Mouse (Mus musculus) liver, postnatal 0 days (tissue): ENCODE results near the gene Lyrm7. TPM values are rescaled to one million over a fixed set of nuclear protein-coding genes. Genes with fewer than 3 reads are reported as not detected.

ENCODE experiments used
- ATAC-seq: fragments of 200-750 bp; cut with Nextera tagmentation; 2 replicates; pipeline ENCODE4 v1.8.0; 2017; ENCODE audit warnings: mild to moderate bottlenecking, moderate library complexity
- DNase-seq: peaks from one replicate; pipeline ENCODE4 v3.0.0-alpha.2; 2016
- H3K27ac ChIP-seq: fragments of 300-500 bp; sonication (generic); 2 replicates; pipeline ENCODE4 v1.5.1; 2014; ENCODE audit warnings: antibody characterized with exemption, moderate library complexity, mild to moderate bottlenecking, low read depth
- H3K27me3 ChIP-seq: fragments of 300-500 bp; sonication (generic); 2 replicates; pipeline ENCODE4 v1.6.1; 2014; ENCODE audit warnings: low read length, control low read depth, mixed read lengths; ENCODE audit not compliant: insufficient read depth
- H3K36me3 ChIP-seq: fragments of 300-500 bp; sonication (generic); replicated peaks from 2 replicates; pipeline ENCODE4 v1.6.1; 2014; ENCODE audit warnings: mild to moderate bottlenecking, control low read depth, low read length, moderate library complexity, mixed read lengths; ENCODE audit not compliant: insufficient read depth
- H3K4me1 ChIP-seq: fragments of 300-500 bp; sonication (generic); 2 replicates; pipeline ENCODE4 v1.6.1; 2014; ENCODE audit warnings: antibody characterized with exemption, mild to moderate bottlenecking, control low read depth; ENCODE audit not compliant: insufficient read depth
- H3K4me2 ChIP-seq: fragments of 300-500 bp; sonication (generic); 2 replicates; pipeline ENCODE4 v1.6.1; 2014; ENCODE audit warnings: low read depth, mild to moderate bottlenecking, low read length, moderate library complexity, mixed read lengths
- H3K4me3 ChIP-seq: fragments of 300-500 bp; sonication (generic); 2 replicates; pipeline ENCODE4 v1.5.1; 2014; ENCODE audit warnings: low read depth, low read length
- H3K9ac ChIP-seq: fragments of 300-500 bp; sonication (generic); replicated peaks from 2 replicates; pipeline ENCODE4 v1.6.1; 2014; ENCODE audit warnings: mild to moderate bottlenecking, moderate library complexity
- H3K9me3 ChIP-seq: fragments of 300-500 bp; sonication (generic); 2 replicates; pipeline ENCODE4 v1.6.1; 2016; ENCODE audit warnings: mild to moderate bottlenecking, control low read depth, low read length, mixed read lengths
- CTCF ChIP-seq: sonication (generic); IDR thresholded peaks from 2 replicates; pipeline ENCODE4 v1.5.1; 2016; ENCODE audit warnings: antibody characterized with exemption, low read depth
- EP300 ChIP-seq: IDR thresholded peaks from 2 replicates; pipeline ENCODE4 v1.6.1; 2016; ENCODE audit warnings: antibody characterized with exemption, low read depth, mild to moderate bottlenecking
- WGBS: fragments of 180-500 bp; shearing (Covaris S2); extraction: QIAGEN DNeasy Blood & Tissue Kit; methylation state at CpG from one replicate; pipeline ENCODE4 v1.1.7; 2014; ENCODE audit not compliant: insufficient replicate concordance; 5-methylcytosine and 5-hydroxymethylcytosine counted together
- polyA plus RNA-seq: library from polyadenylated mRNA; unstranded; fragments of >200 nt; fragmentation: Nextera tagmentation; extraction: Ambion mirVana; gene quantifications from 2 replicates; pipeline ENCODE4 v1.2.1, GENCODE M21; 2015

Gene Lyrm7
- polyA plus RNA-seq, 1 experiment from 2014 or later, result 2.9 TPM

DNA sequence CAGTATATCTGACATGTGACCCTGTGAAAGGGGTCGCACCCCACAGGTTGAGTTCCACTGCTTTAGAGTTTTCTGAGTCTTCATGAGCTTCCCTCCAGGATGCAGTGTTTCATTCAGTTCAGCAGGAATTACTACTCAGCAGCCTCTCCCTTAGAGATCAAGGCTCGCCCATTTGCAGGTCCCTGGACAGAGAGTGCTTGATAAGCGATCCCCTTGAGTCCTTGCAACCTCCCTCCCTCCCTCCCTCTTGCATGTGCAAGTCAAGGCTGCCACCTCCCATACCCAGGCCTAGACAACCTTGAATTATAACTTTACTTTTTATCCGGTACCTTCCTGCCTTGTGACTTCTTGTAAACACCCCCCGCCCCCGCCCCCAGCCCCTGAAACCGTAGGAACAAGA, 41.2 kb downstream of the Lyrm7 start:
- DNase-seq, result no peak
- 80% methylated on average over 7 of the region's 7 CpGs for WGBS
- Histone ChIP-seq H3K9me3 (0 out of 2 replicates have a peak, but pooled peaks cover 5% of the 10 kb centered on the region), H3K36me3 (no peaks in the 10 kb centered on the region), H3K27ac (no peak overlapping the region), H3K4me2 (no peak overlapping the region), H3K9ac (no peak overlapping the region), H3K4me1 (no peaks in the 10 kb centered on the region), H3K4me3 (no peak overlapping the region), H3K27me3 (no peaks in the 10 kb centered on the region)
- TF ChIP-seq EP300, result no peak
- TF ChIP-seq CTCF, result no peak
- no peak for ATAC-seq

DNA sequence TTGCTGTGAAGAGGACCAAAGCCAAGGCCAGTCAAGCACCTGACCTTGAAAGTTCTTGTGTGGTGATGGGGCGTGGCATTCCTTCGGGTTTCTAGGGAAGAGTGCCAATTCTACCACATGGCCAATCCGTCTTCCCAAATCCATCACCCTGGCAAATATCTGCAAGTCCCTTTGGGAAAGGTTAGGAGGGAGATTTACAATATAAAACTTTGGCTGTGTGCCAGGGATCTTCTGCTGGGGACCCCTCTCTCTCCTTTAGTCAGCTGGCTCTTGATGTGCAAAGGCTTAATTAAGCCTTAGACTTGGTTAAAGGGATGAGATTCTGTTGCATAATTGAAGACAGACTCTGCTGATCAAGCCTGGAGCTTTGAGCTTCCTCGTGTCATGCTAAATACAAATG, 43.3 kb downstream of the Lyrm7 start:
- Histone ChIP-seq H3K27ac (no peak overlapping the region), H3K4me1 (no peaks in the 10 kb centered on the region), H3K36me3 (no peaks in the 10 kb centered on the region), H3K9ac (no peak overlapping the region), H3K9me3 (0 out of 2 replicates have a peak, but pooled peaks cover 2% of the 10 kb centered on the region), H3K4me2 (no peak overlapping the region), H3K27me3 (no peaks in the 10 kb centered on the region), H3K4me3 (no peak overlapping the region)
- ATAC-seq, result no peak
- WGBS, result 84% methylated on average over 4 of the region's 4 CpGs
- TF ChIP-seq CTCF (no peak), EP300 (no peak)
- DNase-seq, result no peak

DNA sequence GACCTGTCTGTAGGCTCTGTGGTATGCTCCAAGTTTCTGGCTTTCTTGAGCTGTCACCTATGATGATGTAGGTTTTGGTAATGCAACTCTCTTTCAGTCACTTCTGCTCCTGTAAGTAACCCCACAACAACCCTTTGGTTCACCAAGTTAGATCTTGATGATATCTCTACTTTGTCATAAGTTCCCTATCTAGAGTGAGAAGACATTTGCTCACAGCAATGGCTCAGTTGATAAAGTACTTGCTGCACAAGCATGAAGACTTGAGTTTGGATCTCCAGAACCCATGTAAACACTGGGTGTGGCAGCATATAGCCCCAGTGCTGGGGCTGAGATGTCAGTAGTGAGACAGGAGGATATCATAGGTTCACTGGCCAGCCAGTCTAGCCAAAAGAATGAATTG, 45.1 kb downstream of the Lyrm7 start:
- no peak for TF ChIP-seq CTCF
- TF ChIP-seq EP300, result no peak
- H3K4me1 ChIP-seq, result peaks cover 1% of the 10 kb centered on the region; the same call in 1 of the 2 replicates
- no peak overlapping the region for H3K4me2 ChIP-seq
- H3K27me3 ChIP-seq, result no peaks in the 10 kb centered on the region
- H3K9ac ChIP-seq, result no peak overlapping the region
- no peak overlapping the region for H3K27ac ChIP-seq
- 0 out of 2 replicates have a peak, but pooled peaks cover 2% of the 10 kb centered on the region for H3K9me3 ChIP-seq
- no peak overlapping the region for H3K4me3 ChIP-seq
- DNase-seq, result no peak
- ATAC-seq, result no peak
- H3K36me3 ChIP-seq, result no peaks in the 10 kb centered on the region

DNA sequence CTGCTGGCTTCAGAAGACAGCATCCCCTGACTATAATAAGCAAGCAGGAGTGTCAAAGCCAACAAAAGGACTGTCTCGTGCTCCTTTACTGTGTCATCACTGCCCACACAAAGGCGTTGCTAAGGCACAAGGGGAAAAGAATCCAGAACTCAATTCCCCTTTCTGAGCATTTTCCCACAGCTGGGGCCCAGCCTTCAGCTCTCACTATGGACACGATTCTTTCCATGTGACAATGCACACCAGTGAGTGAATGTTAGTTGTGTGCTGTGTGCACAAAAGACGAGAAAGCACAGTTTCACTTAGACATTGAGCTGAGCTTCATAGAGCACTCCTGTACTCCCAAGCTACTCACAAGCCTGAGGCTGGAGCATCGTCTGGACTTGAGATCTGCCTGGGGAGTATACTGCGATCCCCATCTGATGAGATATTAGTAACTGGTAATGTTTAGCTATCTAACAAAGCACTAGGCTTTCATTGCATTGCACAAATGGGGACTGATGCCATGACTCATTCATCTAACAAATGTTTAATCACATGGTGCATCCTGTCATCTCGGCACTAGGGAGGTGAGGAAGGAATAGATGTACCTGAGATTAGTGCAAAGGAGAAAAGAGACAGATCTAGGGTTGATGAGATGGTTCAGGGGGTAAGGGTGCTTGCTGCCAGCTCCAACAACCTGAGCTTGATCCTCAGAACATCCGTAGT, 47.8 kb downstream of the Lyrm7 start:
- H3K4me1 ChIP-seq, result peaks cover 5% of the 10 kb centered on the region; the same call in 1 of the 2 replicates
- no peak overlapping the region for H3K9ac ChIP-seq
- DNase-seq (no peak), ATAC-seq (peak; percentile 25; the same call in 1 of the 2 replicates)
- TF ChIP-seq CTCF (no peak), EP300 (no peak)
- H3K9me3 ChIP-seq, result 0 out of 2 replicates have a peak, but pooled peaks cover 2% of the 10 kb centered on the region
- no peaks in the 10 kb centered on the region for H3K27me3 ChIP-seq
- WGBS, result 62% methylated on average over 8 of the region's 8 CpGs
- no peak overlapping the region for H3K4me3 ChIP-seq
- H3K36me3 ChIP-seq, result no peaks in the 10 kb centered on the region
- H3K27ac ChIP-seq, result no peak overlapping the region
- no peak overlapping the region for H3K4me2 ChIP-seq

DNA sequence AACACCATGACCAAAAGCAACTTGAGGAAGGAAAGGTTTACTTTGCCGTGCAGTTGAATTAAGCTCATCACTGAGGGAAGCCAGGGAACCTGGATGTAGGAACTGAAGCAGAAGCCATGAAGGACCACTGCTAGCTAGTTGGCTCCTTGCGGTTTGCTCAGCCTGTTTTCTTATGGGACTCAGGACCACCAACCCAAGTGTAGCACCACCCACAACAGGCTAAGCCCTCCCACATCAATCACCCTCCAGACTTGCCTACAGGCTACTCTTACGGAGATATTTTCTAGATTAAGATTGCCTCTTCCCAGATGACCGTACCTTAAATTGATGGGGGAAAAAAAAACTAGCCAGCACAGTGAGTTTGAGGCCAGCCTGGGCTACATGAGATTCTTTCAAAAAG, 48.4 kb downstream of the Lyrm7 start:
- no peak for DNase-seq
- H3K9ac ChIP-seq, result no peak overlapping the region
- peaks cover 7% of the 10 kb centered on the region for H3K4me1 ChIP-seq
- ATAC-seq, result no peak
- H3K4me2 ChIP-seq, result no peak overlapping the region
- H3K27me3 ChIP-seq, result no peaks in the 10 kb centered on the region
- 75% methylated on average over 4 of the region's 4 CpGs for WGBS
- no peak overlapping the region for H3K27ac ChIP-seq
- TF ChIP-seq CTCF, result no peak
- no peak for TF ChIP-seq EP300
- no peaks in the 10 kb centered on the region for H3K36me3 ChIP-seq
- H3K4me3 ChIP-seq, result no peak overlapping the region
- 0 out of 2 replicates have a peak, but pooled peaks cover 2% of the 10 kb centered on the region for H3K9me3 ChIP-seq

DNA sequence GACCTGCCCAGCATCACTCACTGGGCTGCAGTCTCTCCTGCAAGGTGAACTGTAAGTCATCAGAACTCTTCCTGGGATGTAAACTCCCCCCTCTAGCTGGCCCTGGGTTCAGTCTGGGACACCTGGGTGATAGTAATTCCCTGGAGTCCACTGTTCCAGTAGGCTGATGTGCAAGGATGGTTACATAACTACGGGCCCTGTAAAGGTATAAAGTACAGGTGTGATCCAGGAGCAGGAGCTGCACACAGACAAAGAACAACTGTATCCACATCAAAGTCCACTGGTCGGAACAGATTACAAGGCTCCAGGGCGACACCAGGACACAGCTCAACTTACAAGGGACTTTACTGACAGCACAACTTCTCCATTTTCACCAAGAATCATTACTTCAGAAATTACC, 49.7 kb downstream of the Lyrm7 start:
- TF ChIP-seq CTCF (no peak), EP300 (no peak)
- ATAC-seq (peak; percentile 62), DNase-seq (no peak)
- no peak overlapping the region for H3K4me2 ChIP-seq
- no peak overlapping the region for H3K9ac ChIP-seq
- no peak overlapping the region for H3K27ac ChIP-seq
- no peaks in the 10 kb centered on the region for H3K27me3 ChIP-seq
- peaks cover 9% of the 10 kb centered on the region for H3K4me1 ChIP-seq
- no peak overlapping the region for H3K4me3 ChIP-seq
- WGBS, result 44% methylated on average over 3 of the region's 3 CpGs
- no peaks in the 10 kb centered on the region for H3K36me3 ChIP-seq
- 0 out of 2 replicates have a peak, but pooled peaks cover 2% of the 10 kb centered on the region for H3K9me3 ChIP-seq
